Mouse (Mus musculus): ENCODE results near the gene Slc30a6.

GRCm38 (mm10) chr17:74437762-74438161 lies 42.4 kb downstream of the Slc30a6 start:
- TF ChIP-seq CTCF (IDR thresholded peaks at IDR 0.05; ENCODE audit: borderline replicate concordance, insufficient read depth, low read depth, low read length) (no peak), POLR2A (IDR thresholded peaks at IDR 0.05; ENCODE audit: borderline replicate concordance, insufficient read depth, low read length) (no peak)
